Mouse (Mus musculus): Measurements from ENCODE around the gene Fkbp14. TPM values are rescaled to one million over a fixed set of nuclear protein-coding genes. Genes with fewer than 3 reads are reported as not detected.
A peak's percentile ranks its signal among the peaks of the same experiment; 100 is the strongest.

Fkbp14 gene
- total RNA-seq, 2 experiments from 2014 or later: 7.4 to 9.4 TPM

GRCm38 (mm10) chr6:54552721-54553413 is 44.2 kb downstream of the Fkbp14 start:
- no peak for DNase-seq
- intact Hi-C loops (cut with DNase I): no loop called here

GRCm38 (mm10) chr6:54550801-54551323 is 46.2 kb downstream of the Fkbp14 start:
- intact Hi-C loops (cut with DNase I): no loop called here

GRCm38 (mm10) chr6:54549311-54549710 is 47.8 kb downstream of the Fkbp14 start:
- intact Hi-C loops (cut with DNase I): no loop called here
- no peak for DNase-seq

More at GRCm38 (mm10) chr6:54550801-54551323, 46.2 kb downstream of the Fkbp14 start:
- DNase-seq: no peak

GRCm38 (mm10) chr6:54548314-54549019 is 48.6 kb downstream of the Fkbp14 start:
- intact Hi-C loops (cut with DNase I): no loop called here
- no peak for DNase-seq

GRCm38 (mm10) chr6:54543646-54544045 is 53.5 kb downstream of the Fkbp14 start:
- DNase-seq: no peak
- intact Hi-C loops (cut with DNase I): no loop called here

GRCm38 (mm10) chr6:54542836-54543235 is 54.3 kb downstream of the Fkbp14 start:
- intact Hi-C loops (cut with DNase I): no loop called here

GRCm38 (mm10) chr6:54540252-54540887 is 56.7 kb downstream of the Fkbp14 start:
- intact Hi-C loops (cut with DNase I): no loop called here
- DNase-seq: peak; percentile 24 to 31

More at GRCm38 (mm10) chr6:54542836-54543235, 54.3 kb downstream of the Fkbp14 start:
- no peak for DNase-seq

GRCm38 (mm10) chr6:54539396-54539795 is 57.7 kb downstream of the Fkbp14 start:
- DNase-seq: no peak
- intact Hi-C loops (cut with DNase I): no loop called here

GRCm38 (mm10) chr6:54538773-54539173 is 58.3 kb downstream of the Fkbp14 start:
- no peak for DNase-seq
- intact Hi-C loops (cut with DNase I): no loop called here

- no peak for DNase-seq
- intact Hi-C loops (cut with DNase I): no loop called here
Measured at GRCm38 (mm10) chr6:54537053-54537452, 60.1 kb downstream of the Fkbp14 start.

- no peak for DNase-seq
Measured at GRCm38 (mm10) chr6:54535485-54535884, 61.6 kb downstream of the Fkbp14 start.

GRCm38 (mm10) chr6:54531048-54531481 is 66.0 kb downstream of the Fkbp14 start:
- intact Hi-C loops (cut with DNase I): no loop called here

More at GRCm38 (mm10) chr6:54535485-54535884, 61.6 kb downstream of the Fkbp14 start:
- intact Hi-C loops (cut with DNase I): no loop called here

GRCm38 (mm10) chr6:54530182-54530581 is 66.9 kb downstream of the Fkbp14 start:
- no peak for DNase-seq
- intact Hi-C loops (cut with DNase I): no loop called here

More at GRCm38 (mm10) chr6:54531048-54531481, 66.0 kb downstream of the Fkbp14 start:
- DNase-seq: no peak

GRCm38 (mm10) chr6:54528666-54529065 is 68.4 kb downstream of the Fkbp14 start:
- intact Hi-C loops (cut with DNase I): no loop called here
- no peak for DNase-seq

Other genes starting within 250 kb of the Fkbp14 start
- 10 to 100 TPM; 37.7 to 40.2 TPM for gene Wipf3, start 167.7 kb downstream of the Fkbp14 start, total RNA-seq (2021)
- gene Scrn1, start 30.8 kb downstream of the Fkbp14 start, total RNA-seq (2021): 10 to 100 TPM; 10.3 to 13.0 TPM
- gene Plekha8, start 2.2 kb downstream of the Fkbp14 start, total RNA-seq (2021): 1 to 10 TPM; 8.7 to 9.3 TPM
- 10 to 100 TPM; 15.3 to 15.6 TPM for gene Mturn, start 84.3 kb upstream of the Fkbp14 start, total RNA-seq (2021)
- gene Znrf2, start 219.6 kb upstream of the Fkbp14 start, total RNA-seq (2021): 10 to 100 TPM; 16.1 to 18.1 TPM